Mouse (Mus musculus): Measurements from ENCODE around the gene Ube2e2.
"Not testable (repeated sequence)": the region's sequence is repeated elsewhere in the genome, so short reads cannot be mapped to it uniquely, and the experiment has no call there.

The Ube2e2 gene

GRCm38 (mm10) chr14:18731154-18731553 is 162.9 kb downstream of the Ube2e2 start:
- DNase-seq, result no peak

- DNase-seq, result no peak
Observed at GRCm38 (mm10) chr14:18720601-18721591, 173.2 kb downstream of the Ube2e2 start.

DNA sequence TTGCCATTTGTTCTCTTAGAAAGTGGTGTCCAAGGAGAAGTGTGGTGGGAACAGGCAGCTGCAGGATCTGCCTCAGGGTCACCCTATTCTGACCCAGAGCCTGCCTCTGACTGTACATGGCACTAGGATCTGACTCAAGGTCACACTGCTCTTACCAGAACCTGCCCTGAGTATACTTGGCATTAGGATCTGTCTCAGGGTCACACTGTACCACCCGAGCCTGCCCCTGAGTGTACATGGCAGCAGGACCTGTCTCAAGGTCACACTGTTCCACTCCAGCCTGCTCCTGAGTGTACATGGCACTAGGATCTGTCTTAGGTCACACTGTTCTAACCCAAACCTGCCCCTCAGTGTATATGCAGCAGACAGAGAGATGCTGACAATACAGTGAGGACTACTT is 177.1 kb downstream of the Ube2e2 start:
- no peak for DNase-seq

DNA sequence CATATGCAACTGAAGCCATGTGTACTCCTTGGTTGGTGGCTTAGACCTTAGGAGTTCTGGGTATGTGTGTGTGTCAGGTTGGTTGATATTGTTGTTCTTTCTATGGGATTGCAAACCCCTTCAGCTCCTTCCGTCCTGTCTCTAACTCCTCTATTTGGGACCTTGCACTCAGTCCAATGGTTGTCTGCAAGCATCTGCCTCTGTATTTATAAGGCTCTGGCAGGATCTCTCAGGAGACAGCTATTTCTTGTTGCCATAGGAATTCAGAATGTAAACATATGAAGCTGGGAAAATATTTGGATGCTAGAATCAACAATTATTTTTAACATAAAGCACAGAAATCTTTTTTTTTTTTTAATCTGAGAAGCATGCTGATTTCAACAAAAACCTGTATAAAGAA is 178.5 kb downstream of the Ube2e2 start:
- DNase-seq, result no peak

- no peak for DNase-seq
Observed at GRCm38 (mm10) chr14:18697662-18698225, 196.3 kb downstream of the Ube2e2 start.

GRCm38 (mm10) chr14:18696418-18696817 is 197.6 kb downstream of the Ube2e2 start:
- not testable (repeated sequence) for DNase-seq

GRCm38 (mm10) chr14:18678121-18678836 is 215.8 kb downstream of the Ube2e2 start:
- DNase-seq, result peak; percentile 65 to 80

DNA sequence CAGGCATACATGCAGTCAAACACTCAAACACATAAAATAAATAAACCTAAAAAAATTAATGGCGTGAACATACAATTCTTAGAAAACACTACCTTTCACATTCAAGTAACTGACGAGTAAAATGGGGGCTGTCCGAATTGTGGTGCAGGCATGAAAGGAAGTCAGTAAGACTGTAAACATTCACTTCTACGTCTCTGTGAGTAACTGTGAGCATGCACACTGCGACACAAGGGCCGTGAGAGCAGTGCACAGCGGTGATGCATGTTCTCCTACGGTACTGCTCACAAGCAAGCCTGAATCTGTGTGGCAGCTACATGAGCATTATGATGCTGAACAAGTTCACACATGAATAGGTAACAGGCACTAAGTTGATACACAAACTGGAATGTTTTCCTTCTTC is 223.4 kb downstream of the Ube2e2 start:
- DNase-seq, result no peak

- peak in 1 of 2 experiments; percentile 9 for DNase-seq
Observed at GRCm38 (mm10) chr14:18669301-18669935, 224.6 kb downstream of the Ube2e2 start.

- peak in 1 of 2 experiments; percentile 48 for DNase-seq
Observed at GRCm38 (mm10) chr14:18668309-18668708, 225.8 kb downstream of the Ube2e2 start.

- no peak for DNase-seq
Observed at GRCm38 (mm10) chr14:18667755-18668154, 226.3 kb downstream of the Ube2e2 start.

GRCm38 (mm10) chr14:18666251-18666650 is 227.8 kb downstream of the Ube2e2 start:
- DNase-seq, result no peak

- DNase-seq, result no peak
Observed at GRCm38 (mm10) chr14:18665267-18666024, 228.6 kb downstream of the Ube2e2 start.

- DNase-seq, result no peak
Observed at GRCm38 (mm10) chr14:18663666-18664065, 230.4 kb downstream of the Ube2e2 start.

DNA sequence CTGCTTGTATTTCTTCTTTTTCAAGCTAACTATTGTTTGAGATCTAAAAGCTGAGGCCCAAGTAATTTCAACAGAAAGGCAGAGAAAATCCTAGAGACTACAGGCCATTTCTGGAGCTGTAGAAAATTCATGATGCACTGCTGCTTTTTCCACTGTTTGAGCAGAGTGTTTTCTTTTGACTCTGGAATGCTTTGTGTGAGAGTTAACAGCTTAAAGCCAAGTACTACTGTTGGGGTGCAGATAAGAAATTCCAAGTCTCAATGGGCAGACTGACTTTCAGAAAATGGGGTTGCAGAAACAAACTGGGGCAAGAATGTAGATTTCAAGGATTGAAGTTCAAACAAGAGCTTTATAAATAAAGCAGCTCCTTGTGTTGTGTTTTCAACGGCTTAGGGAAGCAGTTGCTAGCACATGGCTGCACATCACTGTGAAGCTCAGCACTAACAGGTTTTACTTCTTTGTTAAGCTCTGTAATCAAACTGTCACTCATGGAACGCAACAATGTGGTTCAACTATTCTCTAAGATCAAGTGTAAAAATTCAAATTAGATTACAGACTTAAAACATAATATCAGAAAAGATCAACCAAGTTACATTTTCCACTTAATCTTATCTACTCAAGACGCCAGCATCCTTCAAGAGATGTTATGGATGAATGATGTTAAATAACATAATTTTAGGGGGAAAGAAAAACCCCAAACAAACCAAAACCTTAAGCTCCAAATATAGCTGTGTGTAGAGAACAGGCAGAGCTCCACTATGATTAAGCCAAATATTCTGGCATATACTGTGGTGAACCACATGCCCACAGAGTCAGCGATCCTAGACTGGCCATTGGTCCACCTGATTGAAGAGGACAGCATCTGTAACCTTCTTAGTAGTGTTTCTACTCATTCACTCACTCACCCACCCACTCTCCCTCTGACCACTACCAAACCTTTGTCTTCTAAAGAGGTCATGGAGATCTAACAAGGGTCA is 236.0 kb downstream of the Ube2e2 start:
- no peak for DNase-seq

DNA sequence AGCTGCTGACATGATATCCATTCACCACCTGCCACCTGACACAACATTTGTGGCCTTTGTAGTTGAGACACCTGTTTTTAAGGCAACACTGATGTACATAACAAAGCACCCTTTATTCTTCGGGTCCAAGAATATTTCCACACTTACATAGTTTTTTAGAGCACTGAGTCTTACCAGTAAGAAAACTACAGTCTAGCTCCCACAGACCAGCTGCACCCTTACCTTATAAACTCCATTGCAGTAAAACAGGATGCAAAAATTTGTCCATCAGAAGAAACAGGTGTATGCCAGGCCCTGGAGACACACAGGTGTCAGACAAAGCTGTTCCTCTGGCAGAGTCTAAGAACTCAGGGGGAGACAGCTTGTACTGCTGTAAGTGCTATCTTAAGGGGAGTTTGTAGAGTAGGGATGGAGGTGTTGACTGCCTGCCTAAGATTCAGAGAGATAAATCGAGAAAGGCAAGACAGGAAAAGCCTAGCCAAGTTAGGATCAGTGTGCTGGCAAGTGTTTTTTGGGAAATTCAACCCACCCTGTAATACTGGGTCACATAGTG is 244.9 kb downstream of the Ube2e2 start:
- DNase-seq, result peak in 1 of 2 experiments; percentile 33

DNA sequence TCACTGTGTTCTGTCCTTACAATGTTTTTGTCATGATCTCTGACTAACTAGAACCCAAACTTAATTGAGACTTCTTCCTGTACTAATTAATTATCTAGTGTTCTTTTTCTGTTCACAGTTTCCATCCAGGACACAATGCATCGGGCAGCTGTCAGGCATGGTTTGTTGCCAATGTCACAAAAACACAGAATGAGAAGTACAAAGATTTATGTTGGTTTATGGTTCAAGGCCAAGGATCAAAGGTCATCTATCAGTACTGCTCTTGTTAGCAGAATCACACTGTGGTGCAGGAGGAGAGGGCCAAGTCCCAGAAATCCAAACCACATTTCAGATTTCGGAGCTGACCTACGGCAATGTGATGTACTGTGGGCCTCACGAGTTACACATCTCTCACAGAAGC is 252.4 kb downstream of the Ube2e2 start:
- no peak for DNase-seq

DNA sequence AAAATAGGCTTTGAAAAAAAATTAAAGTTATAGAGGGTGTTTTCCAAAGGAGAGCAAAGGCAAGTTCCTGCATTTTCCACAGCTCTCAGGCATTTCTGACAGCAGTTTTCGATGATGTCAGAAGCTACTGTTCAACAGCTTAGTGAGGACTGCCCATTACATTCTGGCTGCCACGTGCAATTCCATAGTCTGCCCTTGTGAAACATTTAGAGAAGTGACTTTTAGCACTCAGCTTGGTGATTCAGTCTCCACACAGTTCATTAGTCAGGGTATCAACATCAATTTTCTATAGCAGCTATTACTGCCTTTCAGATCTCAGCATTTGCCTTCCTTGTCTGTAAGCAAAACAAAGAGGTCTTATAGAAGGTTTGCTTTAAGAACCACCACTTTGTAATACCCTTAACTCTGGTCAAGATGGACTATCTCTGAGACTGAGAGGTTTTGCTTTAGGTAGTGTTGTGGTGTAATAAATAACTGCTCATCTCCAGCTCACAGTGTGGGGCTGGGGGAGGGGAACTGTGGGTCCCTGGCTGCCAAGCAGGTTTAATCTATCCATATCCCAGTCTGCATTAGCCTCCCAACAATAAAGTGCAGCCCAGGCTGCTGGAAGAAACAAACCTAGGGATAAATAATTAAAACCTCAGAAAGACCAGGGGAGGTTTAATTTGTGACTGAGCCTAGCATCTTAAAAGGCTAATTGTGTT is 255.2 kb downstream of the Ube2e2 start:
- no peak for DNase-seq

DNA sequence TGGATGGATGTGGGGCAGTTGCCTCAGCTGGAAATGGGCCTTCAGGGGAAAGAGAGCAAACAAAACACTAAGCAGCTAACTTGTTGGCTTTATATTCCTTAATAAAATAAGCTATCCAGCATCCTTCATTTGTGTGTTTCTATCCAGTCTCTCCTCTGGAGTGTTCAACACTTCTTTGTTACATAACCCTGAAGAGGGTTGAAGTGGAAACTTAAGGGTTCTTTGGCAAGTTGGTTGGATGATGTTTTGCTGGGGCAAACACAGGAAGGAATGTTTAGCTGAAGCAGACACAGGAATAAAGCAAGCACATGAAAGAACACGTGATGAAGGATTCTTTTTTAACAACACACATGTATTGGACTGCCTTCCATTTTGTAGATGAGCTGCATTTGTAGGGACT is 256.3 kb downstream of the Ube2e2 start:
- DNase-seq, result no peak

- DNase-seq, result no peak
Observed at GRCm38 (mm10) chr14:18628170-18628569, 265.9 kb downstream of the Ube2e2 start.
